Mouse (Mus musculus) limb, embryonic 12.5 days (tissue): Measurements from ENCODE around the gene Fut2. TPM values are rescaled to one million over a fixed set of nuclear protein-coding genes. Genes with fewer than 3 reads are reported as not detected.
A peak's percentile ranks its signal among the peaks of the same experiment; 100 is the strongest.

ENCODE experiments used
- ATAC-seq: fragments of 200-750 bp; cut with Nextera tagmentation; 2 replicates; pipeline ENCODE4 v1.8.0; 2017; ENCODE audit warnings: low read depth, moderate TSS enrichment; ENCODE audit not compliant: insufficient number of reproducible peaks, insufficient read depth, low FRiP score, low TSS enrichment
- H3K27ac ChIP-seq: fragments of 300-500 bp; sonication (generic); 2 replicates; pipeline ENCODE4 v1.5.1; 2016; ENCODE audit warnings: mild to moderate bottlenecking, moderate library complexity
- H3K27me3 ChIP-seq: fragments of 300-500 bp; sonication (generic); 2 replicates; pipeline ENCODE4 v1.6.1; 2016; ENCODE audit warnings: mild to moderate bottlenecking, moderate library complexity
- H3K36me3 ChIP-seq: fragments of 300-500 bp; sonication (generic); 2 replicates; pipeline ENCODE4 v1.6.1; 2016; ENCODE audit warnings: mild to moderate bottlenecking, moderate library complexity
- H3K4me1 ChIP-seq: fragments of 300-500 bp; sonication (generic); replicated peaks from 2 replicates; pipeline ENCODE4 v1.6.1; 2016
- H3K4me2 ChIP-seq: fragments of 300-500 bp; sonication (generic); 2 replicates; pipeline ENCODE4 v1.6.1; 2016; ENCODE audit warnings: mild to moderate bottlenecking, moderate library complexity
- H3K4me3 ChIP-seq: fragments of 300-500 bp; sonication (generic); replicated peaks from 2 replicates; pipeline ENCODE4 v1.5.1; 2016; ENCODE audit warnings: mild to moderate bottlenecking
- H3K9ac ChIP-seq: fragments of 300-500 bp; sonication (generic); replicated peaks from 2 replicates; pipeline ENCODE4 v1.6.1; 2016; ENCODE audit warnings: mild to moderate bottlenecking, moderate library complexity
- H3K9me3 ChIP-seq: fragments of 300-500 bp; sonication (generic); 2 replicates; pipeline ENCODE4 v1.6.1; 2016; ENCODE audit warnings: mild to moderate bottlenecking, moderate library complexity
- WGBS: fragments of 180-500 bp; shearing (Covaris S2); methylation state at CpG from one replicate; pipeline ENCODE4 v1.1.7; 2016; 5-methylcytosine and 5-hydroxymethylcytosine counted together
- polyA plus RNA-seq: library from polyadenylated mRNA; unstranded; fragments of >200 nt; fragmentation: Nextera tagmentation; extraction: Ambion mirVana; gene quantifications from 2 replicates; pipeline ENCODE4 v1.2.1, GENCODE M21; 2016

Gene Fut2
- polyA plus RNA-seq, 1 experiment from 2014 or later, result 0.15 TPM

DNA sequence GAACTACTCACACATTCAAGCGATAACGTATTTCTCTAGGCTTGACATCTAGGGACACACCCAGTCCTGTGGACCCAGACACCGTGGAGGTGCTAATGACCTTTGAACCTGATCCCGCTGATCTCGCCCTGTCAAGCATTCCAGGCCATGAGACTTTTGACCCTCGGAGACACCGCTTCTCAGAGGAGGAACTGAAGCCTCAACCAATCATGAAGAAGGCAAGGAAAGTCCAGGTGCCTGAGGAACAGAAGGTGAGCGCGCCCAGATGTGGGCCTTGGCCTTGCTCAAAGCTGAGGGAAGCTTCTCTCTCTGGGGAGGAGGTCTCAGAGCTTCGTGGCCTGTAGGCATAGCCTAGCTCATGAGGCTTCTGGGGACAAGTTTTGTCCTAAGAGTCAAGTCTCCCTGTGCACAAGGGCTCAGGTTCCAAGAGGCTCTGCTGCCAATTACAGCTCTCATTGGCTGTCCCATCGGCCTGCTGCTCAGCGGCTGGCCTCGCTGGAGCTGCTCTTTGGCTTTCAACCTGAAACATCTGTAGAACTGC lies 42.1 kb upstream of the Fut2 start:
- H3K4me1 ChIP-seq, result peaks cover 52% of the 10 kb centered on the region
- peak overlapping the region; percentile 97 for H3K4me2 ChIP-seq
- H3K9me3 ChIP-seq, result no peaks in the 10 kb centered on the region
- H3K27ac ChIP-seq, result peak overlapping the region; percentile 91
- no peak for ATAC-seq
- WGBS, result 32% methylated on average over 13 of the region's 13 CpGs
- H3K27me3 ChIP-seq, result no peaks in the 10 kb centered on the region
- H3K4me3 ChIP-seq, result peak overlapping the region; percentile 75
- H3K36me3 ChIP-seq, result peaks cover 44% of the 10 kb centered on the region
- no peak overlapping the region; the same call in 1 of the 2 replicates for H3K9ac ChIP-seq

DNA sequence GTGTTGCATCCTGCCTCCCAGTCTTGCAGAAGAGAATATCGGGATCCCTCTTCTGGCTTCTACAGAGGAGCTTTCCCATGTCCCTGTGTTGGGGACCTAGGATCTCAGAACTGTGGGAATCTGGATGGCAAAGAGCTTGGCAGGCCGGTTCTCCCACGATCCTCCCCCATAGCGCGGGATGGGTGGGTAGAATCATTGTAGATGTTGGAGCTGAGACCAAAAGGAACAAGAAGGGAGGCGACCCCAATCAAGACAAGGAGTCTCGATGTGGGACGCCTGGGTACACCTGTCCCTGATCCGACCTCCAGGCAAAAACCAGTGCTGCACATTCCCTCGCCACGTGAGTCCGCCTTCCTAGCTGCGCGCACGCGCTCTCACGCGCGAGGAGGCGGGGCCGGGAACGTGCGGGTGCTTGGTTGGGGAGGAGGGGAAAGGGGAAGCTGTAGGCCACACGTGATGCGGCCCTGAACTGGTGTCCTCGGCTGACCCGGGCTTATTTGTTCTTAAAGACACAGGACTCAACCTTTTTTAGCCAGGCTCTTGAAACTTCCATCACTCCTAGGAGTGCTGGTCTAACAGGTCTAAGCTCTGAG lies 41.3 kb upstream of the Fut2 start:
- peak overlapping the region; percentile 75 for H3K4me3 ChIP-seq
- no peaks in the 10 kb centered on the region for H3K27me3 ChIP-seq
- H3K9me3 ChIP-seq, result no peaks in the 10 kb centered on the region
- H3K9ac ChIP-seq, result no peak overlapping the region
- WGBS, result under 1% methylated on average over 27 of the region's 27 CpGs
- H3K27ac ChIP-seq, result peak overlapping the region; percentile 91
- peaks cover 52% of the 10 kb centered on the region for H3K4me1 ChIP-seq
- peak overlapping the region; percentile 97 for H3K4me2 ChIP-seq
- no peak for ATAC-seq
- H3K36me3 ChIP-seq, result peaks cover 36% of the 10 kb centered on the region

DNA sequence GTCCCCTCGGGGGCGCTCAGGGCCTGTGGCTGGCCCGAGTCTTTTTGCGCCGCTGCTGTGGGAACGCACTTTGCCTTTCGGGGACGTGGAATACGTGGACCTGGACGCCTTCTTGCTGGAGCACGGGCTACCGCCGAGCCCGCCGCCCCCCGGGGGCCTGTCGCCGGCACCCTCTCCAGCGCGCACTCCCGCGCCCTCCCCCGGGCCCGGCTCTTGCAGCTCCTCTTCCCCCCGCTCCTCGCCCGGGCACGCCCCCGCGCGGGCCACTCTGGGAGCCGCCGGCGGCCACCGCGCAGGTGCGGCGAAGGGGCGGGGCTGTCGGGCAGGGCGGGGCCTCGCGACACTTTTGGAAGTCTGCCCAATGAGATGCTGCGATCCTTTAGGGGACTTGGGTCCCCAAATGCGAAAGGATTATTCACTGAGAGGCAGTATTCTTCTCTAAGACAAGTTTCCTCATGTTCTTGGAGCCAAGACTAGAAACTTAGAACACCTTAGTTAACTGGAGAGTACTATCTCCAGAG lies 40.6 kb upstream of the Fut2 start:
- ATAC-seq, result no peak
- 0 out of 2 replicates have a peak, but pooled peaks cover under 1% of the 10 kb centered on the region for H3K27me3 ChIP-seq
- H3K4me1 ChIP-seq, result peaks cover 52% of the 10 kb centered on the region
- peak overlapping the region; percentile 89 for H3K9ac ChIP-seq
- peaks cover 29% of the 10 kb centered on the region for H3K36me3 ChIP-seq
- no peaks in the 10 kb centered on the region for H3K9me3 ChIP-seq
- peak overlapping the region; percentile 75 for H3K4me3 ChIP-seq
- WGBS, result under 1% methylated on average over 43 of the region's 45 CpGs
- H3K4me2 ChIP-seq, result peak overlapping the region; percentile 97
- H3K27ac ChIP-seq, result peak overlapping the region; percentile 91

DNA sequence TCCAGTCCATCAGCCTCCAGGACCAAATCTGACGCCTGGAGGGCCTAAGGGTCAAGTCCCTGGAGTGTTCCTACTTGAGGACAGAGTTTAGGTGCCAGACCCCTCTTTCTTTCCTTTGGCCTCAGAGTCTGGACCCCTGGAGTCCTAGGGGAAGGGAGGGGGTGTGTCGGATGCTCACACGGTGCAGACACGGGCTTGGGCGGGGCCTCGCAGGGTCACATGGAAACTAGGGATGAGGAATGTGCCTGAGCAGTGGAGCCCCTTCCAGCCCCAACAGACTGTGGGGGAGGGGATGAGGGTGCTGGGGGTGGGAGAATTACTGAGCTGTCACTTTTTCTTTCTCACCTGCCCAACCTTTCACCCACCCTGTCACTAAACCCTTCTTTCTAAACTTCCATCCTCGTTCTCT lies 39.7 kb upstream of the Fut2 start:
- Histone ChIP-seq H3K4me3 (peak overlapping the region; percentile 75), H3K27me3 (peaks cover 6% of the 10 kb centered on the region; the same call in 1 of the 2 replicates), H3K9ac (peak overlapping the region; percentile 89), H3K36me3 (peaks cover 20% of the 10 kb centered on the region), H3K9me3 (no peaks in the 10 kb centered on the region), H3K27ac (peak overlapping the region; percentile 91), H3K4me2 (peak overlapping the region; percentile 97), H3K4me1 (peaks cover 60% of the 10 kb centered on the region)
- ATAC-seq, result no peak
- 0% methylated on average over 7 of the region's 7 CpGs for WGBS

DNA sequence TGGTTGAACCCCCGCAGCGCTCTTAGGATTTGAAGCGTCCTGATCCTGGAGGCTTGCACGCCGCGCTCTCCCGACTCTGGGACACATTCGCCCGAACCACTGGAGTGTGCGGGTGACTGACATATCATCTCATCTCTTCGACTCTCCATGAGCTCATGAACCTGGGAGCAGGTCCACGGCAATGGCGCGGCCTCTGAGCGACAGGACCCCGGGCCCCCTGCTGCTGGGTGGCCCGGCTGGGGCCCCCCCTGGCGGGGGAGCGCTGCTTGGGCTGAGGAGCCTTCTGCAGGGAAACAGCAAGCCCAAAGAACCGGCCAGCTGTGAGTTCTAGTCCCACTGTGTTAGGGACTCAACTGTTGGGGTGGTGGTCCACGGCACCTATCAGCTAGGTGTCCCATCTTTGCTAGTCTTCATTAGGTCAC lies 39.3 kb upstream of the Fut2 start:
- Histone ChIP-seq H3K9ac (peak overlapping the region; percentile 89), H3K27me3 (peaks cover 8% of the 10 kb centered on the region), H3K4me3 (peak overlapping the region; percentile 75), H3K36me3 (peaks cover 16% of the 10 kb centered on the region), H3K9me3 (no peaks in the 10 kb centered on the region), H3K4me2 (peak overlapping the region; percentile 97), H3K27ac (peak overlapping the region; percentile 77), H3K4me1 (peaks cover 63% of the 10 kb centered on the region)
- 1% methylated on average over 21 of the region's 21 CpGs for WGBS
- ATAC-seq, result no peak

DNA sequence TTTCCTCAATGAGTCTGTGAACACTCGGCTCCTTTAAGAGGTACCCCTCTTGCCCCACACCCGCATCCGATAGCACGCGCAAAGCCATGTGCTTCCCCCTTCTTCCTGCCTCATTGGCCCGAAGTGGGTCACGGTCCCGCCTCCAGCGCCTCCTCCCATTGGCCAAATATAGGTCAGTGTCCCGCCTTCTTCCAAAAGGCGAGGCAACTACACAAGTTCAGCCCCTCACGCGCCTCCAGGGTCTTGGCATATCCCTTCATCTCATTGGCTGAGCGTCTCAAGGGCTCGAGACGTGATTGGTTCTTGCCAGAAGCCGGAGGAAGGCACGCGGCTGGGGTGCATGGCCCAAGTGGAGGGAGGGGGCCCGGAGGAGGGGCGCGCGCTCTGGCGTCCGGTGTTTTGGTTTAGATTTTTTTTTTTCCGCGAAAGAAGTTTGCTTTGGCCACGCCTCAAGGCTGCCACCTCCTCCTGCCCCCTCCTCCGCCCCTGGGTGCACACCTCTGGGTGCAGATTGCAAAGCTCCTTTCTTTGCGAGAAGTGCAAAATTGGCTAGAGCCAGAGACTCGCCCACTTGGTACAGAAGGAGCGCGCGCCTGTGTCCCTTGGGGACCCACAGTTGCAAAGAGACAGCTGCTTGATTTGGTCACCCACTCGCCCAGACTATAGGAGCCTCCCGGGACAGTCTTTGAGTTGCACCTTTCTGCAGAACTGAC lies 38.7 kb upstream of the Fut2 start, which contains the start of gene Dbp:
Gene Dbp, plus strand, starts transcription at position 359 of the 713 bp plus-strand sequence.
- H3K36me3 ChIP-seq, result peaks cover 10% of the 10 kb centered on the region
- peak within 1 kb of the TSS; percentile 75 for H3K4me3 ChIP-seq
- H3K4me2 ChIP-seq, result peak within 1 kb of the TSS; percentile 97
- peak within 1 kb of the TSS; percentile 89 for H3K9ac ChIP-seq
- H3K4me1 ChIP-seq, result peaks cover 69% of the 10 kb centered on the region
- WGBS, result under 1% methylated on average over 36 of the region's 36 CpGs
- peak within 1 kb of the TSS; percentile 87 for H3K27ac ChIP-seq
- peak; percentile 73 for ATAC-seq
- H3K27me3 ChIP-seq, result peaks cover 14% of the 10 kb centered on the region
- no peaks in the 10 kb centered on the region for H3K9me3 ChIP-seq

DNA sequence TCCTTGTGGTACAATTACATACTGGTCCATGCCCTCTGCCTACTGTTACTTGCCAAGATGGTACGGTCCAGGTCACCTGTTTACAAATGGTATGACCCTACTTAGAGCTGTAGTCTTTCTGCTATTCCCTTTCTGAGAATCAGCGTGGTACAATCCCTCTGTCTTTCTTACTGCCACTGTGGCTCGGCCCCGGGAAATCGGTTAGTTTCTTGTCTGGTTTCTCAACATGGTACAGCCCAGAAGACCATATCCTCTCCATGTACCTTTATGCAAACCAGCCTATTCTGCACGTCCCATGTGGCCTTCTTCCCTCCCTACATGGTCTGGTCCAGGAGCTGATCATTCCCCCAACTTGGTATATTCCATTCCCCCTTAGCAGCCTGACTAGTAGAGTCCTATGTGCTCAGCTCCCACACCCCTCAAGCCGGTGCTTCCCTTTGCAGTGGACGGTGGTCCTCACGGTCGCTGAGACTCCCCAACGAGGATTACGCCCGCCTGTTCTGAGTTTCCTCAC lies 37.9 kb upstream of the Fut2 start:
- peak; percentile 48; the same call in 1 of the 2 replicates for ATAC-seq
- Histone ChIP-seq H3K9me3 (no peaks in the 10 kb centered on the region), H3K27ac (peak overlapping the region; percentile 87), H3K4me1 (peaks cover 69% of the 10 kb centered on the region), H3K36me3 (peaks cover 2% of the 10 kb centered on the region; the same call in 1 of the 2 replicates), H3K4me3 (peak overlapping the region; percentile 75), H3K27me3 (peaks cover 22% of the 10 kb centered on the region), H3K4me2 (peak overlapping the region; percentile 97), H3K9ac (peak overlapping the region; percentile 60)
- 1% methylated on average over 13 of the region's 13 CpGs for WGBS

DNA sequence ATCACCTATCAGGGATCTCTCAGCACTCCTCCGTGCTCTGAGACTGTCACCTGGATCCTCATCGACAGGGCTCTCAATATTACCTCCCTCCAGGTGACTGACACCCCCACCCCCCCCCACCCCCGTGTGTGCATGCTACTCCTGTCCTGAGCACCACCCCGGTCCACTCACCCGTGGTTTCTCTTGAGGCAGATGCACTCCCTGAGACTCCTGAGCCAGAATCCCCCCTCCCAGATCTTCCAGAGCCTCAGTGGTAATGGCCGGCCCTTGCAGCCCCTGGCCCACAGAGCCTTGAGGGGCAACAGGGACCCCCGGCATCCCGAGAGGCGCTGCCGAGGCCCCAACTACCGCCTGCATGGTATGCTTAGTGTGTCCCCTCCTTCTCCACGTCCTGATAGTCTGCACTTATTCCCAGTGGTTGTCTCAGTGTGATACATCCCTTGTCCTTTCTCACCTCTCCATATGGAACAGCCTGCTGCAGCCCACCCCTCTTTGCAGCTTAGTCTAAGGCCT lies 37.4 kb upstream of the Fut2 start:
- peak overlapping the region; percentile 97 for H3K4me2 ChIP-seq
- peak overlapping the region; percentile 54 for H3K9ac ChIP-seq

DNA sequence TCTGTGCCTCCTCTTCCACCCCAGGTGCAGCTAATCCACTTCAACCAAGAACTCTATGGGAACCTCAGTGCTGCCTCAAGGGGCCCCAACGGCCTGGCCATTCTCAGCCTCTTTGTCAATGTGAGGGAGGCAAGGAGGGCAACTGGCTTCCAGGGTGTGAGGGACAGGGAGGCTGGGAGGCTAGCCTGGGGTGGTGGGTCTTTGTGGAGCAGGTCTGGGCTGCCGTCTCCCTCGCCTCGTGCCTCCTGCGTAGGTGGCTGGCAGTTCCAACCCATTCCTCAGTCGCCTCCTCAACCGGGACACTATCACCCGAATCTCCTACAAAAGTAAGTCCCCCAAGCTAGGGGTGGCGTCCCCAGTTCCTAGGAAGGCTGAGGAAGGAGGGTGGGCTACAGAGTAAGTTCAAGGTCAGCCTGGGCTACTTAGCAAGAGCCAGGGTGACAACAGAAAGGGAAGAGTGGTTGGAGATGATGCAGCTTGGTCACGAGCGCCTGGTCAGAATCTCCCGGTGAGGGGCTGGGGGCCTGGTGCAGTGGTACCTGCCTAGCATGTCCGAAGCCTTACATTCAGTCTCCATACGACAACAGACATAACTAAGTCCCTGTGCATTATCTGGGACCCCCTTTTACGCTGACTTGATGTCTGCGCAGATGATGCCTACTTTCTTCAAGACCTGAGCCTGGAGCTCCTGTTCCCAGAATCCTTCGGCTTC lies 36.8 kb upstream of the Fut2 start:
- Histone ChIP-seq H3K4me3 (no peak overlapping the region), H3K4me2 (peak overlapping the region; percentile 97), H3K27me3 (peaks cover 33% of the 10 kb centered on the region), H3K4me1 (peaks cover 57% of the 10 kb centered on the region), H3K9ac (no peak overlapping the region; the same call in 1 of the 2 replicates), H3K27ac (peak overlapping the region; percentile 87; the same call in 1 of the 2 replicates), H3K36me3 (no peaks in the 10 kb centered on the region), H3K9me3 (no peaks in the 10 kb centered on the region)
- 88% methylated on average over 17 of the region's 17 CpGs for WGBS
- no peak for ATAC-seq

More for the DNA sequence above, 37.4 kb upstream of the Fut2 start:
- peaks cover 27% of the 10 kb centered on the region for H3K27me3 ChIP-seq
- H3K4me1 ChIP-seq, result peaks cover 63% of the 10 kb centered on the region
- H3K36me3 ChIP-seq, result no peaks in the 10 kb centered on the region
- 42% methylated on average over 12 of the region's 12 CpGs for WGBS
- peak overlapping the region; percentile 87 for H3K27ac ChIP-seq
- no peak for ATAC-seq
- H3K4me3 ChIP-seq, result peak overlapping the region; percentile 75
- no peaks in the 10 kb centered on the region for H3K9me3 ChIP-seq

DNA sequence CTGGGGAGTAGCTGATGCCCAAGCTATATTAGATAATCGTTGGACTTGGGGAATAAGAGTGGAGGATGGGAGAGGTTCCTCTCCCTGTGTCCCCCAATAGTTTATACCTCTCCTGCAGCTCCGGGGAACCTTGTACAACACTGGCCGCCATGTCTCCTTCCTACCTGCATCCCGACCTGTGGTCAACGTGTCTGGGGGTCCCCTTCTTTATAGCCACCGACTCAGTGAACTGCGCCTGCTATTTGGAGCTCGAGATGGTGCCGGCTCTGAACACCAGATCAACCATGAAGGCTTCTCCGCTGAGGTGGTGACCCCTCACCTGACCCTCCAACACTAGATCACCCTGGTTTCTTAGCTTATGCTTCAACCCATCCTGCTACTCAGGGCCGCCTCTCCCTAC lies 36.1 kb upstream of the Fut2 start:
- Histone ChIP-seq H3K27me3 (peaks cover 36% of the 10 kb centered on the region), H3K4me1 (peaks cover 51% of the 10 kb centered on the region), H3K27ac (no peak overlapping the region), H3K4me2 (no peak overlapping the region), H3K36me3 (no peaks in the 10 kb centered on the region), H3K9ac (0 out of 2 replicates have a peak overlapping the region, but pooled peaks have one; percentile 12), H3K4me3 (no peak overlapping the region), H3K9me3 (no peaks in the 10 kb centered on the region)
- no peak for ATAC-seq
- WGBS, result 96% methylated on average over 11 of the region's 11 CpGs
